Mouse (Mus musculus): ENCODE data around the gene Fyb.

DNA sequence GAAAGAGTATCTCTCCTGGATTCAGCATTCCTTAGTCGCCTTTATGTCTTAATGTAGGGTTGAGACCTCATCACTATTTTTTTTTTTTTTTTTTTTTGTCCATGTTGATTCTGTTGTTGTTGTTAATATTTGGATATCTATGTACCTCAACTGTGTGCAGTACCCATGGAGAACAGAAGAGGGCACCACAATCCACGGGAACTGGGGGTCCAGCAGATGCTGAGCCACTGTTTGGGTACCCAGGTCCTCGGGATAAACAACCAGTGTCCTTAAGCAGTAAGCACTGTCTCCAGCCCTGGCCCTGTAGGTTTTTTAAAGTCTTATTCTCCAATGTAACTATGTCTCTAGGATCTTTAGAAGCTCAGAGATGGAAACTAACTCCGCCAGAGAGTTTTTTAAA lies 43.2 kb downstream of the Fyb start:
- TF ChIP-seq CTCF (IDR thresholded peaks at IDR 0.05; ENCODE audit: low read depth): peak; percentile 45
- TF ChIP-seq EP300 (IDR thresholded peaks at IDR 0.05; ENCODE audit: low read depth): no peak

Data from liver, embryonic 14.5 days (tissue).